Mouse (Mus musculus): Measurements from ENCODE around the gene Tprgl. TPM values are rescaled to one million over a fixed set of nuclear protein-coding genes. Genes with fewer than 3 reads are reported as not detected.

The Tprgl gene
- polyA plus RNA-seq, 1 experiment: 173 TPM

DNA sequence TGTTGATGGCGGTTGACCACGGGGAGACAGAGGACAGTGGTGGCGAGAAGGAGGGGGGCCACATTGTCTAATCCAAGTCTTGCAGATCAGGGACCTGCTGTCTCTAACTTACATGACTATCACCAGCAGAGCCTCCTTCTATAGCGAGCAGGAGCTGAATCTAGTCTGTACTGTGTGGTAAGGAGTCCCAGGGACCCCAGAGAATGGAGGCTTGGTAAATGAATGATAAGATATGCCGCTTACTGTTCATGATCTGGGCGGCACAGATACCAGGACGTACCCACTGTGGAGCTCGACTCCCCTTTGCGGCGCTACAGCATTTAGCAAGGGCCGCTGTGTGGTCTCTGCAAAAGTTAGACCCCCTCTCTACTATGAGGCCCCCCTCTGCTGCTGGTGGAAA, 38.7 kb downstream of the Tprgl start:
- no peaks in the 10 kb centered on the region for H3K27me3 ChIP-seq (replicated peaks; ENCODE audit: control insufficient read depth, insufficient read depth, low read length)
- no peaks in the 10 kb centered on the region for H3K4me1 ChIP-seq (ENCODE audit: control insufficient read depth, insufficient read depth, low read length)
- H3K27ac ChIP-seq (ENCODE audit: insufficient read depth, low read depth, low read length): no peak overlapping the region
- 78% methylated on average over 11 of the region's 11 CpGs for WGBS
- H3K36me3 ChIP-seq (ENCODE audit: control insufficient read depth, insufficient read depth, low read length): no peaks in the 10 kb centered on the region
- TF ChIP-seq CTCF (conservative IDR thresholded peaks at IDR 0.05; ENCODE audit: insufficient read depth, insufficient read length, low read depth, low read length) (no peak), POLR2A (IDR thresholded peaks at IDR 0.05; ENCODE audit: low read depth, low read length) (no peak)
- H3K4me3 ChIP-seq (ENCODE audit: insufficient read depth, low read depth, low read length): no peak overlapping the region
- no peak for DNase-seq

GRCm38 (mm10) chr4:154119208-154119607, 41.3 kb downstream of the Tprgl start:
- Histone ChIP-seq H3K4me3 (ENCODE audit: insufficient read depth, low read depth, low read length) (no peak overlapping the region), H3K27me3 (replicated peaks; ENCODE audit: control insufficient read depth, insufficient read depth, low read length) (no peaks in the 10 kb centered on the region), H3K27ac (ENCODE audit: insufficient read depth, low read depth, low read length) (no peak overlapping the region), H3K4me1 (ENCODE audit: control insufficient read depth, insufficient read depth, low read length) (no peaks in the 10 kb centered on the region), H3K36me3 (ENCODE audit: control insufficient read depth, insufficient read depth, low read length) (no peaks in the 10 kb centered on the region)
- TF ChIP-seq POLR2A (IDR thresholded peaks at IDR 0.05; ENCODE audit: low read depth, low read length): no peak
- TF ChIP-seq CTCF (conservative IDR thresholded peaks at IDR 0.05; ENCODE audit: insufficient read depth, insufficient read length, low read depth, low read length): no peak
- WGBS: 78% methylated on average over 9 of the region's 9 CpGs
- no peak for DNase-seq

- TF ChIP-seq CTCF (conservative IDR thresholded peaks at IDR 0.05; ENCODE audit: insufficient read depth, insufficient read length, low read depth, low read length) (no peak), POLR2A (IDR thresholded peaks at IDR 0.05; ENCODE audit: low read depth, low read length) (no peak)
- H3K4me3 ChIP-seq (ENCODE audit: insufficient read depth, low read depth, low read length): no peak overlapping the region
- no peak for DNase-seq
- H3K27ac ChIP-seq (ENCODE audit: insufficient read depth, low read depth, low read length): no peak overlapping the region
- no peaks in the 10 kb centered on the region for H3K36me3 ChIP-seq (ENCODE audit: control insufficient read depth, insufficient read depth, low read length)
- no peaks in the 10 kb centered on the region for H3K4me1 ChIP-seq (ENCODE audit: control insufficient read depth, insufficient read depth, low read length)
- WGBS: 58% methylated on average over 9 of the region's 9 CpGs
- no peaks in the 10 kb centered on the region for H3K27me3 ChIP-seq (replicated peaks; ENCODE audit: control insufficient read depth, insufficient read depth, low read length)
Observed at GRCm38 (mm10) chr4:154118782-154119181, 41.7 kb downstream of the Tprgl start.

DNA sequence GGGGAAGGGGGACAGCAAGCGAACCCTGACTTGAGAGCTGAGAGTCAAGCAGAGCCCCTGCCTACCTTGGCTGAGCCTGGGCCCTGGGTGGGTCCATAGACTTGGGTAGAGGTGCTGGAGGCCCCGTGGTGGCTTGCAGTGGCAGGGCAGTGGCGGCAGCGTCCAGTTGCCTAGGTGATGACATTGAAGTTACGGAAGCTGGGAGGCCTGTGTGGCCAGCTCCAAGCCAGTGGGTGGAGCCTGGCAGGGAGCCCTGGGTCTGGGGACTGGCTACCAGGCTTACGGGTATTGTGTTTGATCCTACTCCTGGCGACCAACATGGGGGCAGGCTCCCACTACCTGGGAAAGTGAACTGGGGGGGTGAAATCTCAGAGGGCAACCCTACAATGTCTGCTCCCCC, 44.0 kb downstream of the Tprgl start:
- H3K4me3 ChIP-seq (ENCODE audit: insufficient read depth, low read depth, low read length): no peak overlapping the region
- no peaks in the 10 kb centered on the region for H3K27me3 ChIP-seq (replicated peaks; ENCODE audit: control insufficient read depth, insufficient read depth, low read length)
- H3K4me1 ChIP-seq (ENCODE audit: control insufficient read depth, insufficient read depth, low read length): no peaks in the 10 kb centered on the region
- H3K36me3 ChIP-seq (ENCODE audit: control insufficient read depth, insufficient read depth, low read length): no peaks in the 10 kb centered on the region
- no peak overlapping the region for H3K27ac ChIP-seq (ENCODE audit: insufficient read depth, low read depth, low read length)
- 41% methylated on average over 7 of the region's 7 CpGs for WGBS
- DNase-seq: no peak
- TF ChIP-seq CTCF (conservative IDR thresholded peaks at IDR 0.05; ENCODE audit: insufficient read depth, insufficient read length, low read depth, low read length) (no peak), POLR2A (IDR thresholded peaks at IDR 0.05; ENCODE audit: low read depth, low read length) (no peak)

- H3K4me3 ChIP-seq (ENCODE audit: insufficient read depth, low read depth, low read length): no peak overlapping the region
- H3K27me3 ChIP-seq (replicated peaks; ENCODE audit: control insufficient read depth, insufficient read depth, low read length): no peaks in the 10 kb centered on the region
- no peak overlapping the region for H3K27ac ChIP-seq (ENCODE audit: insufficient read depth, low read depth, low read length)
- no peaks in the 10 kb centered on the region for H3K36me3 ChIP-seq (ENCODE audit: control insufficient read depth, insufficient read depth, low read length)
- no peaks in the 10 kb centered on the region for H3K4me1 ChIP-seq (ENCODE audit: control insufficient read depth, insufficient read depth, low read length)
- DNase-seq: no peak
- 79% methylated on average over 11 of the region's 11 CpGs for WGBS
- TF ChIP-seq POLR2A (IDR thresholded peaks at IDR 0.05; ENCODE audit: low read depth, low read length) (no peak), CTCF (conservative IDR thresholded peaks at IDR 0.05; ENCODE audit: insufficient read depth, insufficient read length, low read depth, low read length) (no peak)
Observed at GRCm38 (mm10) chr4:154109850-154110243, 50.6 kb downstream of the Tprgl start.

DNA sequence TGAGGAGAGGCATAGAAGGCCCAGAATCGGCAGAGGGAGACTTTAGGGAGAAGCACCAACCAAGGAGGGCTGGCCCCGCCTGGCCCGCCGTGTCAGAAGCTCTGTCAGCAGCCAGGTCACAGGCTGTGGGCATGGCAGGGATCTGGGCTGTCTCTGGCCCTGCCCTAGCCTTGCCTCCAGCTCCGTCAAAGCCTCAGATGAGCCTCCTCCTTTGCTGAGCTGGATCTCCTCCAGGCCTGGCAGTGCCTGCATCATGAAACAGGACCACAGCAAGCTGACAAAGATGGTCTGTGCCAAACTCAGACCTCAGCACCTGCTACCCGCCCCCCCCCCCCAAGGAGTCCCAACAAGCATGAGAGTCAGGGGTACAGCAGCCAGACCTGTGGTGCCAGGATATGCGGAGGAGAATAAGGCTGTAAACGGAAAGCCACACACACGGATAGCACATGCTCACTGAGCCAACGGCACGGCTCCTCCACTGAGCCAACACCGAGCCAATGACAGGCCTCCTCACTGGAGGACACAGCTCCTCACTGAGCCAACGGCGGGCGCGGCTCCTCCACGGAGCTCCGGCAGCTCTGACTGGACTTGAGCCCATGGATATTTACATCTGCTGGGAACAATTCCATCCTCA, 51.1 kb downstream of the Tprgl start:
- H3K4me1 ChIP-seq (ENCODE audit: control insufficient read depth, insufficient read depth, low read length): no peaks in the 10 kb centered on the region
- 45% methylated on average over 18 of the region's 18 CpGs for WGBS
- DNase-seq: no peak
- no peak for TF ChIP-seq CTCF (conservative IDR thresholded peaks at IDR 0.05; ENCODE audit: insufficient read depth, insufficient read length, low read depth, low read length)
- H3K27ac ChIP-seq (ENCODE audit: insufficient read depth, low read depth, low read length): no peak overlapping the region
- H3K4me3 ChIP-seq (ENCODE audit: insufficient read depth, low read depth, low read length): no peak overlapping the region
- no peaks in the 10 kb centered on the region for H3K36me3 ChIP-seq (ENCODE audit: control insufficient read depth, insufficient read depth, low read length)
- H3K27me3 ChIP-seq (replicated peaks; ENCODE audit: control insufficient read depth, insufficient read depth, low read length): no peaks in the 10 kb centered on the region

Other genes starting within 250 kb of the Tprgl start
- 42.6 and 45.1 TPM in 2 replicates for gene A430005L14Rik, start 203.4 kb downstream of the Tprgl start, polyA plus RNA-seq (2012; rRNA removed)
- gene Dffb, start 185.5 kb downstream of the Tprgl start, polyA plus RNA-seq (2012; rRNA removed): 5.0 and 10.1 TPM in 2 replicates
- 18.4 and 19.7 TPM in 2 replicates for gene Cep104, start 185.5 kb downstream of the Tprgl start, polyA plus RNA-seq (2012; rRNA removed)
- gene Lrrc47, start 148.9 kb downstream of the Tprgl start, polyA plus RNA-seq (2012; rRNA removed): 40.2 and 48.2 TPM in 2 replicates
- 294 and 307 TPM in 2 replicates for gene Smim1, start 134.4 kb downstream of the Tprgl start, polyA plus RNA-seq (2012; rRNA removed)
- not detected in 2 replicates for gene Ccdc27, start 118.0 kb downstream of the Tprgl start, polyA plus RNA-seq (2012; rRNA removed)
- gene Trp73, start 20.5 kb downstream of the Tprgl start, polyA plus RNA-seq (2012; rRNA removed): 0.03 TPM in 2 replicates
- 18.4 and 18.7 TPM in 2 replicates for gene Wrap73, start 18.3 kb downstream of the Tprgl start, polyA plus RNA-seq (2012; rRNA removed)
- 0.55 and 1.2 TPM in 2 replicates for gene Megf6, start 10.1 kb upstream of the Tprgl start, polyA plus RNA-seq (2012; rRNA removed)
- gene Arhgef16, start 141.0 kb upstream of the Tprgl start, polyA plus RNA-seq (2012; rRNA removed): 58.6 and 66.8 TPM in 2 replicates
- not detected in 2 replicates for gene B230104I21Rik, start 175.5 kb upstream of the Tprgl start, polyA plus RNA-seq (2012; rRNA removed)